In the genomic region with DNA sequence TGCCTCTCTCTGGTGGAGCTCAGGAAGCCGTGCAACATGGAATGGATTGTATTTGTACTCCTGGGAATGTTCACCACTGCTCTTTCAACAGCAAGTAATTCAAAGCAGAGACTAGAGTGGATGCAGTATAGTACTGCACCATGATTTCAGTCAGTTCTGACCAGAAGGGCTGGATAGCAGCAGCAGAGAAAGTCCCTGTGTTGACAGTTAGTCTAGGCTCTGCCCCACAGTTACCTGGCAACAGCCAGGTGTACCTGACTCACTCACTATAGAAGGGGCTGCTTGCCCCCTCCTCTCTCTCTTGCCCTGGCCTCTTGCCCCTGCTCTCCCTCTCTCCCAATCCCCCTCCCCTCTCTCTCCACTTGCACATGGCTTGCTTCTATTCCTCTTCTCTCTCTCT, we compare ENCODE assay signal across 23 mouse cellular contexts.
DNase-seq lines count a peak whose midpoint lies in the region; ATAC-seq and TF ChIP-seq lines count a peak whose summit lies in the region.
"Had no signal": no experiment of that assay in that cellular context is flagged by ENCODE, and none has a peak within 500 bp of the region (broad histone marks: within the 10 kb centered on the region; RNA-seq: fewer than 3 reads in every experiment).

No protein-coding gene starts in this region.

- H3K4me3 ChIP-seq in hindbrain, embryonic 10.5 days, result no peak overlapping the region
- no peak overlapping the region for H3K4me3 ChIP-seq in hindbrain, embryonic 13.5 days
- H3K4me3 ChIP-seq in midbrain, embryonic 10.5 days, result no peak overlapping the region
- H3K4me3 ChIP-seq in midbrain, embryonic 14.5 days (replicated peaks; ENCODE audit: low read depth, low read length), result no peak overlapping the region
- H3K4me3 ChIP-seq in stomach, embryonic 15.5 days (replicated peaks), result no peak overlapping the region
- H3K4me3 ChIP-seq in stomach, postnatal 0 days (ENCODE audit: low read depth, low read length), result no peak overlapping the region
- H3K4me3 ChIP-seq: forebrain, embryonic 15.5 days; gastrocnemius, adult 2 months; heart, adult 2 months; heart, embryonic 12.5 days; liver, embryonic 12.5 days had no signal

- TF ChIP-seq EP300 in stomach, postnatal 0 days (optimal IDR thresholded peaks at IDR 0.05), result no peak

- no peak overlapping the region for H3K9ac ChIP-seq in hindbrain, embryonic 13.5 days
- no peak overlapping the region for H3K9ac ChIP-seq in midbrain, embryonic 14.5 days (replicated peaks; ENCODE audit: low read length)
- no peak overlapping the region for H3K9ac ChIP-seq in stomach, embryonic 15.5 days
- no peak overlapping the region for H3K9ac ChIP-seq in stomach, postnatal 0 days (ENCODE audit: low read length)
- H3K9ac ChIP-seq: forebrain, embryonic 15.5 days; heart, embryonic 12.5 days; liver, embryonic 12.5 days; liver, postnatal 0 days had no signal

- no peaks in the 10 kb centered on the region for H3K9me3 ChIP-seq in hindbrain, embryonic 10.5 days
- no peaks in the 10 kb centered on the region for H3K9me3 ChIP-seq in hindbrain, embryonic 13.5 days
- no peaks in the 10 kb centered on the region for H3K9me3 ChIP-seq in midbrain, embryonic 10.5 days (replicated peaks)
- H3K9me3 ChIP-seq in midbrain, embryonic 14.5 days (ENCODE audit: control insufficient read depth, low read length), result no peaks in the 10 kb centered on the region
- H3K9me3 ChIP-seq in stomach, embryonic 15.5 days, result no peaks in the 10 kb centered on the region
- H3K9me3 ChIP-seq in stomach, postnatal 0 days (ENCODE audit: control insufficient read depth, low read length), result no peaks in the 10 kb centered on the region
- H3K9me3 ChIP-seq: forebrain, embryonic 15.5 days; heart, embryonic 12.5 days; liver, embryonic 12.5 days had no signal

- peaks cover 33% of the 10 kb centered on the region for H3K4me1 ChIP-seq in hindbrain, embryonic 10.5 days (replicated peaks)
- peaks cover 14% of the 10 kb centered on the region for H3K4me1 ChIP-seq in hindbrain, embryonic 13.5 days (replicated peaks)
- peaks cover 29% of the 10 kb centered on the region for H3K4me1 ChIP-seq in midbrain, embryonic 10.5 days
- H3K4me1 ChIP-seq in midbrain, embryonic 14.5 days (ENCODE audit: control insufficient read depth, insufficient read depth, low read length), result peaks cover 7% of the 10 kb centered on the region
- H3K4me1 ChIP-seq in stomach, embryonic 15.5 days, result no peaks in the 10 kb centered on the region
- no peaks in the 10 kb centered on the region for H3K4me1 ChIP-seq in stomach, postnatal 0 days (replicated peaks; ENCODE audit: control insufficient read depth, insufficient read depth)
- H3K4me1 ChIP-seq: liver, embryonic 12.5 days had no signal

- 47% methylated on average over 1 of the region's 1 CpGs for WGBS in hindbrain, embryonic 10.5 days
- WGBS in hindbrain, embryonic 13.5 days, result 48% methylated on average over 1 of the region's 1 CpGs
- 54% methylated on average over 1 of the region's 1 CpGs for WGBS in midbrain, embryonic 10.5 days
- WGBS in midbrain, embryonic 14.5 days, result 44% methylated on average over 1 of the region's 1 CpGs
- WGBS in stomach, embryonic 15.5 days, result 45% methylated on average over 1 of the region's 1 CpGs
- WGBS in stomach, postnatal 0 days, result 41% methylated on average over 1 of the region's 1 CpGs

- H3K27me3 ChIP-seq in hindbrain, embryonic 10.5 days (ENCODE audit: insufficient read depth, poor library complexity, severe bottlenecking), result no peaks in the 10 kb centered on the region
- no peaks in the 10 kb centered on the region for H3K27me3 ChIP-seq in hindbrain, embryonic 13.5 days
- no peaks in the 10 kb centered on the region; the same call in 1 of the 2 replicates for H3K27me3 ChIP-seq in midbrain, embryonic 10.5 days (ENCODE audit: low read depth, poor library complexity, severe bottlenecking)
- no peaks in the 10 kb centered on the region for H3K27me3 ChIP-seq in midbrain, embryonic 14.5 days (ENCODE audit: control insufficient read depth, insufficient read depth, low read length)
- no peaks in the 10 kb centered on the region for H3K27me3 ChIP-seq in stomach, embryonic 15.5 days (replicated peaks)
- no peaks in the 10 kb centered on the region for H3K27me3 ChIP-seq in stomach, postnatal 0 days (ENCODE audit: control insufficient read depth, insufficient read depth, low read length)
- H3K27me3 ChIP-seq: forebrain, embryonic 15.5 days; heart, embryonic 12.5 days; liver, embryonic 12.5 days had no signal

- H3K27ac ChIP-seq in hindbrain, embryonic 10.5 days, result peak overlapping the region; percentile 74
- no peak overlapping the region for H3K27ac ChIP-seq in hindbrain, embryonic 13.5 days
- 0 out of 2 replicates have a peak overlapping the region, but pooled peaks have one; percentile 23 for H3K27ac ChIP-seq in midbrain, embryonic 10.5 days (replicated peaks)
- no peak overlapping the region for H3K27ac ChIP-seq in midbrain, embryonic 14.5 days (replicated peaks; ENCODE audit: low read depth, low read length)
- no peak overlapping the region for H3K27ac ChIP-seq in stomach, embryonic 15.5 days
- H3K27ac ChIP-seq in stomach, postnatal 0 days (replicated peaks), result no peak overlapping the region
- H3K27ac ChIP-seq: forebrain, embryonic 15.5 days; gastrocnemius, adult 2 months; heart, adult 2 months; liver, embryonic 12.5 days; macrophage had no signal

- DNase-seq in hindbrain, embryonic 10.5 days (ENCODE audit: low spot score), result no peak
- DNase-seq in midbrain, embryonic 10.5 days (ENCODE audit: low spot score), result no peak
- DNase-seq in midbrain, embryonic 14.5 days, result no peak
- no peak for DNase-seq in stomach, postnatal 0 days (ENCODE audit: low spot score)
- DNase-seq: adrenal gland, postnatal 25 days; cerebellum, adult 18-20 months; cerebellum, postnatal 10 days; gastrocnemius, adult 2 months; gastrocnemius, postnatal 36 days; heart, adult 2 months; kidney, adult 11 months; kidney, postnatal 14 days; liver, postnatal 0 days had no signal

- no peak overlapping the region for H3K4me2 ChIP-seq in hindbrain, embryonic 13.5 days
- no peak overlapping the region for H3K4me2 ChIP-seq in midbrain, embryonic 14.5 days (ENCODE audit: low read length)
- no peak overlapping the region for H3K4me2 ChIP-seq in stomach, embryonic 15.5 days
- no peak overlapping the region for H3K4me2 ChIP-seq in stomach, postnatal 0 days (replicated peaks; ENCODE audit: low read depth)
- H3K4me2 ChIP-seq: forebrain, embryonic 15.5 days; heart, embryonic 12.5 days; liver, embryonic 12.5 days had no signal

- no peak for ATAC-seq in hindbrain, embryonic 13.5 days (ENCODE audit: low FRiP score)
- no peak for ATAC-seq in midbrain, embryonic 14.5 days (ENCODE audit: low FRiP score, low TSS enrichment)
- 0 out of 2 replicates have a peak, but pooled peaks have one; percentile 47 for ATAC-seq in stomach, embryonic 15.5 days (ENCODE audit: insufficient read depth, low FRiP score, low read depth)
- no peak for ATAC-seq in stomach, postnatal 0 days (ENCODE audit: low FRiP score, low TSS enrichment)
- no peak for ATAC-seq in frontal cortex, adult (ENCODE audit: low TSS enrichment)
- ATAC-seq: CD4-positive, CD25-positive, alpha-beta regulatory T cell, adult 4 months; forebrain, embryonic 15.5 days; inflammation-experienced regulatory T-cells, adult 6 months; liver, embryonic 12.5 days; liver, postnatal 0 days; lung, postnatal 0 days had no signal

- H3K36me3 ChIP-seq in hindbrain, embryonic 10.5 days, result no peaks in the 10 kb centered on the region
- no peaks in the 10 kb centered on the region for H3K36me3 ChIP-seq in hindbrain, embryonic 13.5 days
- no peaks in the 10 kb centered on the region for H3K36me3 ChIP-seq in midbrain, embryonic 10.5 days
- no peaks in the 10 kb centered on the region for H3K36me3 ChIP-seq in midbrain, embryonic 14.5 days (ENCODE audit: control insufficient read depth, insufficient read depth, low read length)
- no peaks in the 10 kb centered on the region for H3K36me3 ChIP-seq in stomach, embryonic 15.5 days
- H3K36me3 ChIP-seq in stomach, postnatal 0 days (ENCODE audit: control insufficient read depth, insufficient read depth, low read length), result no peaks in the 10 kb centered on the region
- H3K36me3 ChIP-seq: forebrain, embryonic 15.5 days; heart, embryonic 12.5 days; liver, embryonic 12.5 days had no signal

- no peak for TF ChIP-seq CTCF in stomach, postnatal 0 days (IDR thresholded peaks at IDR 0.05; ENCODE audit: low read depth)

Comparison
In these comparisons a context has a peak if more than half of its experiments do, and no peak if none do; other contexts are left out.
1. H3K27ac ChIP-seq: peak in hindbrain, embryonic 10.5 days (single experiment) and midbrain, embryonic 10.5 days (single experiment); none in hindbrain, embryonic 13.5 days (single experiment), midbrain, embryonic 14.5 days (single experiment), stomach, embryonic 15.5 days (single experiment) and stomach, postnatal 0 days (single experiment).